Mouse (Mus musculus): ENCODE data around the gene Calca. TPM values are rescaled to one million over a fixed set of nuclear protein-coding genes. Genes with fewer than 3 reads are reported as not detected.

Calca gene
- polyA plus RNA-seq (2012; ENCODE audit: low replicate concordance), result not detected in 2 replicates

DNA sequence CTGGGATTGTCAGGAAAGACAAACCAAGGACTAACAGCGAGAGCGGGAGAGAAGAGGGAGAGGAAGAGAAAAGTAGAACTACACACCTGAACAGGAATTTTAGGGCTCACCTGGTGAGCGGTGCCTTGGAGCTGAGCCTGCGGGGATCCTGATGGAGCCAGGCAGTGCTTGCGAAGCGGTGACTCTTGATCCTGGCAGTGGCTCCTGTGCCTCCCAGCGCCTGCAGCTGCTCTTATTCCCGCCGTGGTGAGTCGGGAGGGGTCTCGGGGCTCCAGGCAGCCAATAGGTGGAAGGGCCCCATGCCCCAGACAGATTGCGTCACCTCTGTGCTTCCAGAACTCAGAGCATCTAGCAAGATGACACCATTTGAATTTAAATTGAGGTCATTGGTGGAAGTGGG, at the start of gene Calca:
Gene Calca, minus strand, starts transcription at position 256 of the 400 bp plus-strand sequence.

Other genes starting within 250 kb of the Calca start
- gene Pde3b, start 221.1 kb downstream of the Calca start, polyA plus RNA-seq (2012; ENCODE audit: low replicate concordance), result 1.3 and 2.4 TPM in 2 replicates
- gene Cyp2r1, start 73.4 kb downstream of the Calca start, polyA plus RNA-seq (2012; ENCODE audit: low replicate concordance), result 1.3 and 2.5 TPM in 2 replicates
- not detected in 2 replicates for gene Calcb, start 82.3 kb upstream of the Calca start, polyA plus RNA-seq (2012; ENCODE audit: low replicate concordance)
- gene Insc, start 107.3 kb upstream of the Calca start, polyA plus RNA-seq (2012; ENCODE audit: low replicate concordance), result not detected in 2 replicates